ENCODE assay signal across 18 mouse cellular contexts in genomic region chr6:50192169-50192568, GRCm38 (mm10).
"Had no signal": no experiment of that assay in that cellular context is flagged by ENCODE, and none has a peak within 500 bp of the region (broad histone marks: within the 10 kb centered on the region; RNA-seq: fewer than 3 reads in every experiment).

No protein-coding gene starts in this region.

- H3K9ac ChIP-seq: lung, embryonic 14.5 days; midbrain, embryonic 12.5 days; neural tube, embryonic 13.5 days; neural tube, embryonic 15.5 days; stomach, embryonic 15.5 days had no signal

- DNase-seq: lung, embryonic 14.5 days; lung, postnatal 10 days; lung, postnatal 4 days; midbrain, embryonic 14.5 days; retina, postnatal 1 day; right cerebral cortex, adult 18-20 months; right cerebral cortex, postnatal 25 days; thymus, adult 2 months; thymus, postnatal 25 days; thymus, postnatal 4 days had no signal

- H3K4me3 ChIP-seq: midbrain, embryonic 10.5 days; midbrain, embryonic 12.5 days; myocyte; neural tube, embryonic 13.5 days; neural tube, embryonic 15.5 days; stomach, embryonic 15.5 days had no signal

- ATAC-seq: midbrain, embryonic 16.5 days had no signal

- H3K27me3 ChIP-seq: midbrain, embryonic 12.5 days; neural tube, embryonic 13.5 days; neural tube, embryonic 15.5 days; stomach, embryonic 15.5 days had no signal

- H3K27ac ChIP-seq: midbrain, embryonic 10.5 days; midbrain, embryonic 12.5 days; neural tube, embryonic 13.5 days; neural tube, embryonic 15.5 days; stomach, embryonic 15.5 days; stomach, postnatal 0 days had no signal

- H3K4me1 ChIP-seq: midbrain, embryonic 10.5 days; midbrain, embryonic 12.5 days; neural tube, embryonic 13.5 days; neural tube, embryonic 15.5 days; stomach, embryonic 15.5 days had no signal

- H3K9me3 ChIP-seq: midbrain, embryonic 10.5 days; midbrain, embryonic 12.5 days; neural tube, embryonic 13.5 days; neural tube, embryonic 15.5 days; stomach, embryonic 15.5 days had no signal

- H3K4me2 ChIP-seq: lung, embryonic 14.5 days; midbrain, embryonic 12.5 days; neural tube, embryonic 13.5 days; neural tube, embryonic 15.5 days; stomach, embryonic 15.5 days had no signal
